Mouse (Mus musculus) MEL (cell line): Measurements from ENCODE around the gene D11Wsu47e. TPM values are rescaled to one million over a fixed set of nuclear protein-coding genes. Genes with fewer than 3 reads are reported as not detected.

Experiments used
- DNase-seq: peaks from one replicate; pipeline ENCODE4 v3.0.0; 2011; ENCODE audit warnings: low read depth, low spot score
- H3K27ac ChIP-seq: 2 replicates; pipeline ENCODE4 v1.5.1; 2012; ENCODE audit warnings: low read depth, mild to moderate bottlenecking, control low read depth, low read length, moderate library complexity; ENCODE audit not compliant: control insufficient read depth
- H3K27me3 ChIP-seq, 2 experiments: fragments of 150-350 bp in 1 of 2; sonication (generic) in 1 of 2; 2 replicates each; pipeline ENCODE4 v1.6.1; 2012; ENCODE audit warnings: low read length in 2 of 2, mild to moderate bottlenecking in 2 of 2, improper control_type of control experiment in 1 of 2, moderate library complexity in 1 of 2; ENCODE audit not compliant: insufficient read depth in 2 of 2, control insufficient read depth in 1 of 2
- H3K36me3 ChIP-seq, 2 experiments: 2 replicates each; pipeline ENCODE4 v1.6.1; 2012 to 2014; ENCODE audit warnings: low read length in 2 of 2, improper control_type of control experiment in 1 of 2, inconsistent platforms in 1 of 2, mild to moderate bottlenecking in 1 of 2; ENCODE audit not compliant: insufficient read depth in 2 of 2, control insufficient read depth in 1 of 2
- H3K4me1 ChIP-seq, 2 experiments: fragments of 150-350 bp in 1 of 2; sonication (generic) in 1 of 2; 2 replicates each; pipeline ENCODE4 v1.6.1; 2012; ENCODE audit warnings: low read length in 2 of 2, improper control_type of control experiment in 1 of 2, mild to moderate bottlenecking in 1 of 2; ENCODE audit not compliant: insufficient read depth in 2 of 2, control insufficient read depth in 1 of 2
- H3K4me3 ChIP-seq, 2 experiments: fragments of 150-350 bp in 1 of 2; sonication (generic) in 1 of 2; 2 replicates each; pipeline ENCODE4 v1.5.1; 2012; ENCODE audit warnings: low read depth in 2 of 2, low read length in 2 of 2, mild to moderate bottlenecking in 2 of 2, moderate library complexity in 2 of 2, control low read depth in 1 of 2, improper control_type of control experiment in 1 of 2; ENCODE audit not compliant: control insufficient read depth in 1 of 2, insufficient read depth in 1 of 2
- H3K79me2 ChIP-seq: 2 replicates; pipeline ENCODE4 v1.6.1; 2012; ENCODE audit warnings: mild to moderate bottlenecking, low read length, moderate library complexity; ENCODE audit not compliant: control insufficient read depth, poor library complexity, insufficient read depth
- H3K9ac ChIP-seq: 2 replicates; pipeline ENCODE4 v1.6.1; 2012; ENCODE audit warnings: low read depth, mild to moderate bottlenecking, control low read depth, low read length, moderate library complexity; ENCODE audit not compliant: control insufficient read depth, poor library complexity, severe bottlenecking
- H3K9me3 ChIP-seq: fragments of 150-350 bp; sonication (generic); replicated peaks from 2 replicates; pipeline ENCODE4 v1.6.1; 2012; ENCODE audit warnings: mild to moderate bottlenecking, low read length, improper control_type of control experiment, moderate library complexity; ENCODE audit not compliant: insufficient read depth
- CTCF ChIP-seq, 3 experiments: IDR thresholded peaks in 2 of 3; conservative IDR thresholded peaks in 1 of 3; 2 replicates each; pipeline ENCODE4 v1.5.1; 2011 to 2012; ENCODE audit warnings: low read length in 3 of 3, low read depth in 2 of 3, mild to moderate bottlenecking in 2 of 3, improper control_type of control experiment in 1 of 3, inconsistent platforms in 1 of 3, mixed read lengths in 1 of 3, moderate library complexity in 1 of 3; ENCODE audit not compliant: control insufficient read depth in 1 of 3, insufficient read depth in 1 of 3, poor library complexity in 1 of 3, severe bottlenecking in 1 of 3
- EP300 ChIP-seq, 2 experiments: IDR thresholded peaks; 2 replicates each; pipeline ENCODE4 v1.6.1; 2011; ENCODE audit warnings: improper control_type of control experiment in 2 of 2, low read length in 2 of 2, low read depth in 1 of 2, mild to moderate bottlenecking in 1 of 2
- ETS1 ChIP-seq: IDR thresholded peaks from 2 replicates; pipeline ENCODE4 v1.6.1; 2012; ENCODE audit warnings: low read depth, mild to moderate bottlenecking, inconsistent platforms, low read length, improper control_type of control experiment, moderate library complexity
- GATA1 ChIP-seq: IDR thresholded peaks from 2 replicates; pipeline ENCODE4 v1.6.1; 2011; ENCODE audit warnings: low read depth, low read length, improper control_type of control experiment
- JUND ChIP-seq: IDR thresholded peaks from 2 replicates; pipeline ENCODE4 v1.6.1; 2011; ENCODE audit warnings: low read depth, mild to moderate bottlenecking, improper control_type of control experiment, low read length
- POLR2A ChIP-seq, 2 experiments: IDR thresholded peaks; 2 replicates each; pipeline ENCODE4 v1.6.1; 2011 to 2012; ENCODE audit warnings: low read length in 2 of 2, mild to moderate bottlenecking in 2 of 2, control low read depth in 1 of 2, improper control_type of control experiment in 1 of 2, low read depth in 1 of 2, moderate library complexity in 1 of 2; ENCODE audit not compliant: control insufficient read depth in 1 of 2, insufficient read depth in 1 of 2, poor library complexity in 1 of 2
- RAD21 ChIP-seq: IDR thresholded peaks from 2 replicates; pipeline ENCODE4 v1.6.1; 2011; ENCODE audit warnings: mild to moderate bottlenecking, low read depth, low read length, improper control_type of control experiment
- SMC3 ChIP-seq: IDR thresholded peaks from 2 replicates; pipeline ENCODE4 v1.6.1; 2011; ENCODE audit warnings: low read depth, low read length, improper control_type of control experiment
- TBP ChIP-seq: IDR thresholded peaks from 2 replicates; pipeline ENCODE4 v1.8.0; 2011; ENCODE audit warnings: low read depth, low read length, improper control_type of control experiment
- TCF12 ChIP-seq: IDR thresholded peaks from 2 replicates; pipeline ENCODE4 v1.6.1; 2014; ENCODE audit warnings: low read depth, mild to moderate bottlenecking, inconsistent platforms, low read length, improper control_type of control experiment, moderate library complexity
- USF2 ChIP-seq, 2 experiments: IDR thresholded peaks; 2 replicates each; pipeline ENCODE4 v1.6.1; 2011 to 2012; ENCODE audit warnings: improper control_type of control experiment in 2 of 2, low read length in 2 of 2, borderline replicate concordance in 1 of 2, inconsistent platforms in 1 of 2, low read depth in 1 of 2, mild to moderate bottlenecking in 1 of 2; ENCODE audit not compliant: insufficient read depth in 1 of 2
- ZC3H11A ChIP-seq: IDR thresholded peaks from 2 replicates; pipeline ENCODE4 v1.6.1; 2012; ENCODE audit warnings: low read depth, mild to moderate bottlenecking, inconsistent platforms, low read length, improper control_type of control experiment
- ZMIZ1 ChIP-seq: IDR thresholded peaks from 2 replicates; pipeline ENCODE4 v1.6.1; 2012; ENCODE audit warnings: low read depth, mild to moderate bottlenecking, inconsistent platforms, low read length, improper control_type of control experiment, moderate library complexity
- ZNF384 ChIP-seq: IDR thresholded peaks from 2 replicates; pipeline ENCODE4 v1.6.1; 2012; ENCODE audit warnings: low read depth, mild to moderate bottlenecking, inconsistent platforms, low read length, improper control_type of control experiment
- polyA plus RNA-seq, 2 experiments: library from polyadenylated mRNA; stranded (reverse) in 1 of 2; unstranded in 1 of 2; fragments of >175 nt in 1 of 2; fragments of >200 nt in 1 of 2; gene quantifications; 2 replicates each; pipeline versions ENCODE4 v1.2.1 to v1.2.4; 2012; ENCODE audit warnings: low replicate concordance in 2 of 2, low read depth in 1 of 2; ENCODE audit not compliant: insufficient read length in 2 of 2, insufficient read depth in 1 of 2, missing spikeins in 1 of 2
- total RNA-seq: library from RNA; depleted of rRNA; stranded (reverse); fragments of 300-350 nt; gene quantifications from 2 replicates; pipeline ENCODE4 v1.2.3, GENCODE M21; 2012

Gene D11Wsu47e
- total and polyA plus RNA-seq, 3 experiments = 25.0 to 40.6 TPM; not detected in 1

GRCm38 (mm10) chr11:113705966-113706652 is 21.9 kb downstream of the D11Wsu47e start:
- H3K36me3 ChIP-seq = no peaks in the 10 kb centered on the region
- H3K79me2 ChIP-seq = no peaks in the 10 kb centered on the region
- H3K9ac ChIP-seq = no peak overlapping the region
- no peak overlapping the region for H3K4me3 ChIP-seq
- no peaks in the 10 kb centered on the region for H3K4me1 ChIP-seq
- H3K27me3 ChIP-seq = no peaks in the 10 kb centered on the region
- H3K27ac ChIP-seq = no peak overlapping the region
- no peaks in the 10 kb centered on the region for H3K9me3 ChIP-seq
- DNase-seq = no peak
- TF ChIP-seq EP300 (IDR thresholded peaks at IDR 0.05; ENCODE audit: low read depth in 1 of 2, low read length in 2 of 2) = no peak
- TF ChIP-seq USF2 (IDR thresholded peaks at IDR 0.05; ENCODE audit: borderline replicate concordance in 1 of 2, insufficient read depth in 1 of 2, low read depth in 1 of 2, low read length in 2 of 2) = no peak
- no peak for TF ChIP-seq CTCF (IDR thresholded peaks at IDR 0.05 in 2 of 3, conservative IDR thresholded peaks at IDR 0.05 in 1 of 3; ENCODE audit: control insufficient read depth in 1 of 3, insufficient read depth in 1 of 3, low read depth in 2 of 3, low read length in 3 of 3, poor library complexity in 1 of 3, severe bottlenecking in 1 of 3)
- no peak for TF ChIP-seq ZMIZ1
- TF ChIP-seq ZNF384 = no peak

GRCm38 (mm10) chr11:113708629-113709213 is 24.5 kb downstream of the D11Wsu47e start:
- no peak for DNase-seq
- no peak for TF ChIP-seq TCF12
- no peak for TF ChIP-seq JUND
- no peak for TF ChIP-seq TBP
- no peak for TF ChIP-seq GATA1
- no peak for TF ChIP-seq POLR2A (IDR thresholded peaks at IDR 0.05; ENCODE audit: control insufficient read depth in 1 of 2, insufficient read depth in 1 of 2, low read depth in 1 of 2, low read length in 2 of 2, poor library complexity in 1 of 2)
- TF ChIP-seq RAD21 = no peak
- Histone ChIP-seq H3K36me3 (no peaks in the 10 kb centered on the region), H3K27ac (no peak overlapping the region), H3K27me3 (no peaks in the 10 kb centered on the region), H3K9ac (no peak overlapping the region), H3K79me2 (no peaks in the 10 kb centered on the region), H3K9me3 (no peaks in the 10 kb centered on the region), H3K4me3 (no peak overlapping the region), H3K4me1 (no peaks in the 10 kb centered on the region)

- TF ChIP-seq RAD21 (no peak), JUND (no peak), ZC3H11A (no peak), ETS1 (no peak), SMC3 (no peak)
- H3K9ac ChIP-seq = no peak overlapping the region
- H3K36me3 ChIP-seq = no peaks in the 10 kb centered on the region
- no peak for DNase-seq
- H3K27ac ChIP-seq = no peak overlapping the region
- no peaks in the 10 kb centered on the region for H3K27me3 ChIP-seq
- no peaks in the 10 kb centered on the region for H3K4me1 ChIP-seq
- no peaks in the 10 kb centered on the region for H3K9me3 ChIP-seq
- no peaks in the 10 kb centered on the region for H3K79me2 ChIP-seq
- no peak overlapping the region for H3K4me3 ChIP-seq
Measured at GRCm38 (mm10) chr11:113709272-113709671, 25.1 kb downstream of the D11Wsu47e start.
